Comparison of ENCODE assay signal across 8 mouse cellular contexts in the genomic region with DNA sequence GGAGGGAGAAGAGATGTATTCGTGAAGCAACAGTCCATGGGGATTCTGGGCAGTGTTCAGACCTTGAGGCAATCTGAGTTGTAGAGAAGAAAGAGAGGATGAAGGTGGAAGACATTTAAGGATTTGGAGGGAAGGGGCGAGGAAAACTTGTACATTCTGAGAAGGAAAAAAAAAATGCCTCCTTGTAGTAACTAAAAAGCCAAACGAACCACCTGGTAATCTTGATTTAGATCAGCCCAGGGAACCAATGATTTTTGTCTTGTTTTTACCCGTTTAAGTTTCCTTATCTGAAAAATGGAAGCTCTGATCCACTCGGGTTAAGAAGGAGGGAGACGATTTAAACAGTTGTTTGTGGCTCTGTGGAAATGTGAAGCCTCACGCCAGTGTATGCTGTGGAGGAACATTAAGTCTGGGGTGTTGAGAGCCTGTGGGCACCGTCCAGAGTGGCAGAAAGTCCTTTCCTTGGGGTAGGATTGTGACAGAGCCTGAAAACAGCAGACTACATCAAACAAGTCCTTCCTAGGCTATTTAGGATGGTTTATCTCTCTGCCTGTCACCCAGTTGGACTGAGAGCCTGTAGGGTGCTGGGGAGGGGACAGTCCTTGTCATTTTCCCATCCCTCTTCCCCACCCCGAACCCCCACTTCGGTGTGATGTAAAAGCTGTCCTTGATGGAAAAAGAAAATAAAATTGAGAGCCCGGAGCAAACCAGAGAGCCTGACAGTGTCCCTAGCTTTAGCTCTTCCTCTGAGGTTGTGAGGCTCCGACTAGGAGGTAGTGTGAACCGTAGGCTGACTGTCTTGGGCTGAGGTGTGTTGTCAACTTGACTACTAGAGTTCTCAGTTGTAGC. TPM values are rescaled to one million over a fixed set of nuclear protein-coding genes. Genes with fewer than 3 reads are reported as not detected.
DNase-seq lines count a peak whose midpoint lies in the region; ATAC-seq lines count a peak whose summit lies in the region.

No protein-coding gene starts in this region.

- peak overlapping the region; percentile 82 for H3K4me3 ChIP-seq in kidney, embryonic 14.5 days (ENCODE audit: low read length)
- peak overlapping the region; percentile 85 for H3K4me3 ChIP-seq in hindbrain, embryonic 13.5 days
- H3K4me3 ChIP-seq in midbrain, embryonic 14.5 days (replicated peaks; ENCODE audit: low read depth, low read length) = peak overlapping the region; percentile 77

- H3K27me3 ChIP-seq in kidney, embryonic 14.5 days (ENCODE audit: control insufficient read depth, insufficient read depth, low read length) = no peaks in the 10 kb centered on the region
- H3K27me3 ChIP-seq in hindbrain, embryonic 13.5 days = no peaks in the 10 kb centered on the region
- no peaks in the 10 kb centered on the region for H3K27me3 ChIP-seq in midbrain, embryonic 14.5 days (ENCODE audit: control insufficient read depth, insufficient read depth, low read length)

- peak overlapping the region; percentile 93 for H3K9ac ChIP-seq in kidney, embryonic 14.5 days (ENCODE audit: low read depth, low read length)
- peak overlapping the region; percentile 89 for H3K9ac ChIP-seq in hindbrain, embryonic 13.5 days
- peak overlapping the region; percentile 82 for H3K9ac ChIP-seq in midbrain, embryonic 14.5 days (replicated peaks; ENCODE audit: low read length)

- peaks cover 9% of the 10 kb centered on the region; the same call in 1 of the 2 replicates for H3K4me1 ChIP-seq in kidney, embryonic 14.5 days (ENCODE audit: control insufficient read depth, insufficient read depth, low read length)
- peaks cover 21% of the 10 kb centered on the region for H3K4me1 ChIP-seq in hindbrain, embryonic 13.5 days (replicated peaks)
- H3K4me1 ChIP-seq in midbrain, embryonic 14.5 days (ENCODE audit: control insufficient read depth, insufficient read depth, low read length) = peaks cover 5% of the 10 kb centered on the region; the same call in 1 of the 2 replicates

- H3K4me2 ChIP-seq in kidney, embryonic 14.5 days (replicated peaks; ENCODE audit: low read depth, low read length) = peak overlapping the region; percentile 85
- H3K4me2 ChIP-seq in hindbrain, embryonic 13.5 days = peak overlapping the region; percentile 95
- H3K4me2 ChIP-seq in midbrain, embryonic 14.5 days (ENCODE audit: low read length) = peak overlapping the region; percentile 96

- H3K36me3 ChIP-seq in kidney, embryonic 14.5 days (ENCODE audit: control insufficient read depth, insufficient read depth, low read length) = peaks cover 7% of the 10 kb centered on the region; the same call in 1 of the 2 replicates
- H3K36me3 ChIP-seq in hindbrain, embryonic 13.5 days = no peaks in the 10 kb centered on the region
- H3K36me3 ChIP-seq in midbrain, embryonic 14.5 days (ENCODE audit: control insufficient read depth, insufficient read depth, low read length) = no peaks in the 10 kb centered on the region

- peak overlapping the region; percentile 99 for H3K27ac ChIP-seq in kidney, embryonic 14.5 days (ENCODE audit: low read depth, low read length)
- H3K27ac ChIP-seq in hindbrain, embryonic 13.5 days = peak overlapping the region; percentile 87; the same call in 1 of the 2 replicates
- no peak overlapping the region for H3K27ac ChIP-seq in midbrain, embryonic 14.5 days (replicated peaks; ENCODE audit: low read depth, low read length)

- DNase-seq in kidney, adult 11 months = no peak
- DNase-seq in NIH3T3 (ENCODE audit: low read depth) = peak; percentile 28
- no peak for DNase-seq in midbrain, embryonic 14.5 days
- DNase-seq in cerebellum, adult 11-12 months = no peak
- no peak for DNase-seq in cerebellum, postnatal 10 days
- DNase-seq in right cerebral cortex, postnatal 14 days = no peak

- no peaks in the 10 kb centered on the region for H3K9me3 ChIP-seq in kidney, embryonic 14.5 days (ENCODE audit: control insufficient read depth, low read length)
- H3K9me3 ChIP-seq in hindbrain, embryonic 13.5 days = no peaks in the 10 kb centered on the region
- no peaks in the 10 kb centered on the region for H3K9me3 ChIP-seq in midbrain, embryonic 14.5 days (ENCODE audit: control insufficient read depth, low read length)

- ATAC-seq in kidney, embryonic 14.5 days (ENCODE audit: low FRiP score, low TSS enrichment) = no peak
- no peak for ATAC-seq in hindbrain, embryonic 13.5 days (ENCODE audit: low FRiP score)
- no peak for ATAC-seq in midbrain, embryonic 14.5 days (ENCODE audit: low FRiP score, low TSS enrichment)

- WGBS in kidney, embryonic 14.5 days = 13% methylated on average over 13 of the region's 13 CpGs
- 21% methylated on average over 13 of the region's 13 CpGs for WGBS in hindbrain, embryonic 13.5 days
- WGBS in midbrain, embryonic 14.5 days = 20% methylated on average over 13 of the region's 13 CpGs

RNA-seq across cellular contexts. Expression of a gene that starts 1.5 kb away (rescaled TPM):
- polyA plus RNA-seq in kidney, embryonic 14.5 days (2014; fragmentation: Nextera tagmentation; extraction: Ambion mirVana) = 53.4 and 70.4 TPM in 2 replicates
- 15.1 and 16.2 TPM in 2 replicates for polyA plus RNA-seq in hindbrain, embryonic 13.5 days (2015; fragmentation: Nextera tagmentation; extraction: Ambion mirVana)
- polyA plus RNA-seq in midbrain, embryonic 14.5 days (2014; fragmentation: Nextera tagmentation; extraction: Ambion mirVana) = 9.2 and 14.4 TPM in 2 replicates

RNA-seq across cellular contexts. Expression of a gene that starts 31.0 kb away (rescaled TPM):
- 13.7 and 17.2 TPM in 2 replicates for polyA plus RNA-seq in kidney, embryonic 14.5 days (2014; fragmentation: Nextera tagmentation; extraction: Ambion mirVana)
- polyA plus RNA-seq in hindbrain, embryonic 13.5 days (2015; fragmentation: Nextera tagmentation; extraction: Ambion mirVana) = 18.0 and 18.2 TPM in 2 replicates
- polyA plus RNA-seq in midbrain, embryonic 14.5 days (2014; fragmentation: Nextera tagmentation; extraction: Ambion mirVana) = 15.1 and 18.0 TPM in 2 replicates

RNA-seq across cellular contexts. Expression of a gene that starts 42.8 kb away (rescaled TPM):
- polyA plus RNA-seq in kidney, embryonic 14.5 days (2014; fragmentation: Nextera tagmentation; extraction: Ambion mirVana) = 7.3 and 10.2 TPM in 2 replicates
- polyA plus RNA-seq in hindbrain, embryonic 13.5 days (2015; fragmentation: Nextera tagmentation; extraction: Ambion mirVana) = 8.4 and 9.9 TPM in 2 replicates
- polyA plus RNA-seq in midbrain, embryonic 14.5 days (2014; fragmentation: Nextera tagmentation; extraction: Ambion mirVana) = 3.2 and 3.8 TPM in 2 replicates
